Mouse (Mus musculus) kidney, embryonic 16.5 days (tissue): Measurements from ENCODE around the gene Trem2. TPM values are rescaled to one million over a fixed set of nuclear protein-coding genes. Genes with fewer than 3 reads are reported as not detected.

ENCODE experiments used
- ATAC-seq: fragments of 200-750 bp; cut with Nextera tagmentation; 2 replicates; pipeline ENCODE4 v1.8.0; 2017; ENCODE audit warnings: moderate TSS enrichment; ENCODE audit not compliant: low FRiP score, low TSS enrichment
- H3K27ac ChIP-seq: fragments of 300-500 bp; sonication (generic); 2 replicates; pipeline ENCODE4 v1.5.1; 2014; ENCODE audit warnings: low read length
- H3K27me3 ChIP-seq: fragments of 300-500 bp; sonication (generic); 2 replicates; pipeline ENCODE4 v1.6.1; 2014; ENCODE audit warnings: low read length, control low read depth, mixed read lengths; ENCODE audit not compliant: insufficient read depth
- H3K36me3 ChIP-seq: fragments of 300-500 bp; sonication (generic); 2 replicates; pipeline ENCODE4 v1.6.1; 2014; ENCODE audit warnings: low read length, control low read depth, mixed read lengths; ENCODE audit not compliant: insufficient read depth
- H3K4me1 ChIP-seq: fragments of 300-500 bp; sonication (generic); 2 replicates; pipeline ENCODE4 v1.6.1; 2014; ENCODE audit warnings: low read length, control low read depth, mixed read lengths; ENCODE audit not compliant: insufficient read depth
- H3K4me2 ChIP-seq: fragments of 300-500 bp; sonication (generic); replicated peaks from 2 replicates; pipeline ENCODE4 v1.6.1; 2014; ENCODE audit warnings: low read depth, low read length
- H3K4me3 ChIP-seq: fragments of 300-500 bp; sonication (generic); 2 replicates; pipeline ENCODE4 v1.5.1; 2014; ENCODE audit warnings: mild to moderate bottlenecking, low read length
- H3K9ac ChIP-seq: fragments of 300-500 bp; sonication (generic); replicated peaks from 2 replicates; pipeline ENCODE4 v1.6.1; 2014; ENCODE audit warnings: low read length
- H3K9me3 ChIP-seq: fragments of 300-500 bp; sonication (generic); 2 replicates; pipeline ENCODE4 v1.6.1; 2016; ENCODE audit warnings: low read length, control low read depth
- WGBS: fragments of 180-500 bp; shearing (Covaris S2); extraction: QIAGEN DNeasy Blood & Tissue Kit; methylation state at CpG from one replicate; pipeline ENCODE4 v1.1.7; 2014; 5-methylcytosine and 5-hydroxymethylcytosine counted together
- polyA plus RNA-seq: library from polyadenylated mRNA; unstranded; fragments of >200 nt; fragmentation: Nextera tagmentation; extraction: Ambion mirVana; gene quantifications from 2 replicates; pipeline ENCODE4 v1.2.1, GENCODE M21; 2015

The Trem2 gene
- polyA plus RNA-seq, 1 experiment from 2014 or later: 2.4 TPM

DNA sequence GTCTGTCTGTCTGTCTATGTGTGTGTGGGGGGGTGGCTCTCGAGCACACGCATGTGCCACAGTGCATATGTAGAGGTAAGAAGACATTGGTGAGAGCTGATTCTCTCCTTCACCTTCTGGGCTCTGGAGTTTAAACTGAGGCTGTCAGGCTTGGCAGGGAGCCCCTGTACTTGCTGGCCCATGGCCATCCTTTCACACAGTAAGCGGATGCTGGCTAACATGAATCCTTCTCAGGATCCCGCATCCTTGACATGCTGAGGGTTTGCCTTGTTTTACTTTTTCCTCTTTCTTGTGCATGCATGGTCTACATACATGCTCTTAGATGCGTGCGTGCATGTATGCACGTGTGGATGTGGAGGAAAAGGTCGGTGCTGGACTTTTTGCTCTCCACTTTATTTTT lies 16.8 kb downstream of the Trem2 start:
- no peaks in the 10 kb centered on the region for H3K36me3 ChIP-seq
- 79% methylated on average over 8 of the region's 8 CpGs for WGBS
- H3K4me2 ChIP-seq: no peak overlapping the region

DNA sequence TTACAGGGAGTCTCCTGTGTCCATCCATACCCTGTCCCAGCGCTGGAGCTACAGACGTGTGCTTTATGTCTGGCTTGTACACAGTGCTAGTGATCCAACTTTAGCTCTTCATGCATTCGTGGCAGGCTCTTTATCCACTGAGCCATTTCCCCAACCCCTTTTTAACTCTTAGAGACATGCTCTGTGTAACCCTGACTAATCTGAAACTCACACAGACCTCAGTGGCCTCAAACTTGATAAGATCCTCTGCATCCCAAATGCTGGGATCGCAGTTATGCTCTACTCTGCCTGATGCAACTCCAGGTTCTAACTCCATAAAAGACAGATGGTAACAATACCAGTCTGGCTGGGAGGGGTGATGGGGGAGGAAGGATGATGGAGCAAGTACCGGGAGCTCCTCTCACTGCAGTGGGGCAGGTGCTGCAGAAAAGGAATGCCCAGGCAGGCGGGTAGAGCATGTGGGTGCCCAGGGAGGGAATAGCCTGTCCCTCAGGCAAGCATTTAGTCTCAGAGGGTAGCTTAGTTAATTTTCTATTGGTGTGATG lies 17.3 kb downstream of the Trem2 start:
- Histone ChIP-seq H3K4me1 (no peaks in the 10 kb centered on the region), H3K4me2 (no peak overlapping the region), H3K36me3 (no peaks in the 10 kb centered on the region), H3K9me3 (no peaks in the 10 kb centered on the region), H3K4me3 (no peak overlapping the region), H3K27ac (no peak overlapping the region), H3K27me3 (no peaks in the 10 kb centered on the region), H3K9ac (no peak overlapping the region)
- ATAC-seq: no peak
- WGBS: 71% methylated on average over 6 of the region's 6 CpGs

More for the DNA sequence above, 16.8 kb downstream of the Trem2 start:
- H3K9me3 ChIP-seq: no peaks in the 10 kb centered on the region
- no peaks in the 10 kb centered on the region for H3K27me3 ChIP-seq
- H3K27ac ChIP-seq: no peak overlapping the region
- no peak overlapping the region for H3K9ac ChIP-seq
- ATAC-seq: no peak
- H3K4me3 ChIP-seq: no peak overlapping the region
- H3K4me1 ChIP-seq: no peaks in the 10 kb centered on the region

DNA sequence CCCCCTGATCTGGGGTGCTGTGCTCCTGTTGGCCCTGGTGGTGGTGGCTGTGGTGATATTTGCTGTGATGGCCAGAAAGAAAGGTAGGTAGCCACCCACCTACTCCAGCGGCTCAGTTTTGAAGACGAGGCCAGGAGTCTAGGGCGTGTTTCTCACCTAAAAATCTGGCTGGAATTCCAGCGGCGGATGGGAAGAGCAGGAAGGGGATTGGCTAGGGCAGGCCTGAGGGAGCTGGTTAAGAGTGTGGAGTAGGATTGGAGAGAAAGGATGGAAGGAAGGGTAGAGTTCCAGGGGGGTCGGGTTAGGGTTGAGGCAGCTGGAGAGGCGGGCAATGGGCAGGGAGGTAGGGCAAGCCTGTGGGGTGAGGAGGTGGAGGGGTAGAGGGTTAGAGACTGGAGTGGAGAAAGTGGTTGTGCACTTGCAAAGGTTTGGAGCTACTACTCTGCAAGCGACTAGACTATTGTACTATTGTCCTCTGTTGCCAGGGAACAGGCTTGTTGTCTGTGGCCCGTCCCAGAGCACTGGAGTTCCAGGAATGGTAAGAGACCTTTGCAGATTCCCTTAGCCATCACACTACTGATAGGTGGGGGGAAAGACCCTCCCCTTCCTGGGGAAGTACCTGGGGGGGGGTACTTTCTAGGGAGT lies 19.4 kb downstream of the Trem2 start:
- Histone ChIP-seq H3K9me3 (no peaks in the 10 kb centered on the region), H3K27ac (no peak overlapping the region), H3K36me3 (no peaks in the 10 kb centered on the region), H3K4me3 (no peak overlapping the region), H3K4me2 (no peak overlapping the region), H3K27me3 (no peaks in the 10 kb centered on the region), H3K9ac (no peak overlapping the region), H3K4me1 (no peaks in the 10 kb centered on the region)
- WGBS: 85% methylated on average over 9 of the region's 9 CpGs
- ATAC-seq: no peak

DNA sequence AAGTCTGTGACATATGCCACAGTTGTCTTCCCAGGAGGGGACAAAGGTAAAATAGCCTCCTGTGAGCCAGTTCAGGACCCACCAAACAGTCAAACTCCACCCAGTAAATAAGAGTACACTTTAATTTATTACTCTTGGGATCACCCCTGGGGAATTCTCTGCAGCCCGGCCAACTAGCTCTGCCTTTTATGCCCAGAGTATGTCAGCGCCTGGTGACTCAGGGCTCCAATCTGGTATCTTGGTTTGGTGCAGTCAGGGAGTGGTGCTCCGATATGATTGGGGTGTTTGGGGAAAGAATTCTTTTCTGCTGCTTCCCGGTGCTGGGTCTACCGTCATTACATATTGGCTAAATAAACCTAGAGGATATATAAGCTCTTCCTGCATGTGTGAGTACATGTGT lies 20.6 kb downstream of the Trem2 start:
- no peak for ATAC-seq
- H3K36me3 ChIP-seq: no peaks in the 10 kb centered on the region
- H3K9me3 ChIP-seq: no peaks in the 10 kb centered on the region
- H3K4me1 ChIP-seq: no peaks in the 10 kb centered on the region
- no peak overlapping the region for H3K9ac ChIP-seq
- H3K4me3 ChIP-seq: no peak overlapping the region
- no peak overlapping the region for H3K27ac ChIP-seq
- 78% methylated on average over 5 of the region's 5 CpGs for WGBS
- no peak overlapping the region for H3K4me2 ChIP-seq
- H3K27me3 ChIP-seq: no peaks in the 10 kb centered on the region

DNA sequence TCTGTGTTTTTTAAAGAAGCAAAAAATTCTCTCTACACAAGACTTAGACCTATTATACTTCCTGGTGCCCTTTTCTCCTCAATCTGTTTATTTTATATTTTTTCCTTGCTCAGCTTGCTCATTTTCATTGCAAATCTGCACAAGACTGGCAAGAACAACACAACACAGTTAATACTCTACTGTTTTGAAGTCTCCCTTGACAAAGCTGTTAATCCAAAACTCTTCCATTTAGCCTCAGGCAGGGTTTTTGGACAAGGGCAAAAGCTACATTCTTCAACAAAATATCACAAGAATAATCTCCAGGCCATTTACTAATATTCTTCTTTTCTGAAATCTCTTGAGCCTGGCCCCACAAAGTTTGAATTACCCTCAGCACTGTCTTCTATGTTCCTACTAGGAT lies 25.4 kb downstream of the Trem2 start:
- H3K4me1 ChIP-seq: no peaks in the 10 kb centered on the region
- no peak overlapping the region for H3K27ac ChIP-seq
- H3K27me3 ChIP-seq: no peaks in the 10 kb centered on the region
- no peak overlapping the region for H3K9ac ChIP-seq
- no peak for ATAC-seq
- no peak overlapping the region for H3K4me3 ChIP-seq
- H3K9me3 ChIP-seq: 0 out of 2 replicates have a peak, but pooled peaks cover 3% of the 10 kb centered on the region
- H3K4me2 ChIP-seq: no peak overlapping the region
- H3K36me3 ChIP-seq: no peaks in the 10 kb centered on the region

DNA sequence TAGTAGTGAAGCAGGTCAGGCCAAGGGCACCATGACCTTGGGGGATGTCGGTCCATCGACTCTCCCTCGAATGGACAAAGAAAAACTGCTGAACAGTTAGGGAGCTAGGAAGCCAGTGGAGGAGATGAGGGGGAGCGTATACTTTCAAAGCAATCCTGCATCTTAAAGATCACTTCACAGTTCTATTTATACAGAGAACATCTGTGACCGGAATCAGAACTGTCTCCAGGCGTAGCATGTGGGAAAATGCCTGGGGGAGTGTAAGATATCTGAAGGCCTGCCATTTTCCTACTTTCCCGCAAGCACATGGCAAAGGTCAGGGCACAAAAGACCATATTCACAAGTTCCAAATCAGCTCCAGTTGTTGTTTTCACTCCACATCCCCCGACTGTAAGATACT lies 26.8 kb downstream of the Trem2 start:
- Histone ChIP-seq H3K9me3 (0 out of 2 replicates have a peak, but pooled peaks cover 3% of the 10 kb centered on the region), H3K27me3 (no peaks in the 10 kb centered on the region), H3K27ac (no peak overlapping the region), H3K4me2 (no peak overlapping the region), H3K36me3 (no peaks in the 10 kb centered on the region), H3K4me1 (no peaks in the 10 kb centered on the region), H3K9ac (no peak overlapping the region), H3K4me3 (no peak overlapping the region)
- no peak for ATAC-seq
- 77% methylated on average over 8 of the region's 8 CpGs for WGBS

DNA sequence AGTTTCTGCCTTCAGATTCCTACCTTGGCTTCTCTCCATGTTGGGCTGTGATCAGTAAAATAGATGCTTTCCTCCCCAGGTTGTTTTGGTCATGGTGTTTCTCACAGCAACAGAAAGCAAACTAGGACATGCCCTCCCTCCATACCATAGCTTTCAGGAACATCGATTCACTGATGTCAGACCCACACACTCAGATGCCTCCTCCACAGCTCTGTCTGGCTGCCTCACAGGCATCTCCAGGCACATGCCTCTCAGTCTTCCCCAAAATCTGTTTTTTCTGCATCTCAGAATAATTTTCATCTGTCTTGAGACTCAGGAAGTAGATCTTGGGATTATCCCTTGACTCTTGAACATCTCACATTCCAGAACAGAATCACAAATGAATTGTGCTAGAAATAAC lies 29.9 kb downstream of the Trem2 start:
- no peak for ATAC-seq
- Histone ChIP-seq H3K9me3 (0 out of 2 replicates have a peak, but pooled peaks cover 3% of the 10 kb centered on the region), H3K36me3 (no peaks in the 10 kb centered on the region), H3K27ac (no peak overlapping the region), H3K9ac (no peak overlapping the region), H3K27me3 (no peaks in the 10 kb centered on the region), H3K4me1 (no peaks in the 10 kb centered on the region), H3K4me3 (no peak overlapping the region), H3K4me2 (no peak overlapping the region)
- WGBS: 83% methylated on average over 1 of the region's 1 CpGs

DNA sequence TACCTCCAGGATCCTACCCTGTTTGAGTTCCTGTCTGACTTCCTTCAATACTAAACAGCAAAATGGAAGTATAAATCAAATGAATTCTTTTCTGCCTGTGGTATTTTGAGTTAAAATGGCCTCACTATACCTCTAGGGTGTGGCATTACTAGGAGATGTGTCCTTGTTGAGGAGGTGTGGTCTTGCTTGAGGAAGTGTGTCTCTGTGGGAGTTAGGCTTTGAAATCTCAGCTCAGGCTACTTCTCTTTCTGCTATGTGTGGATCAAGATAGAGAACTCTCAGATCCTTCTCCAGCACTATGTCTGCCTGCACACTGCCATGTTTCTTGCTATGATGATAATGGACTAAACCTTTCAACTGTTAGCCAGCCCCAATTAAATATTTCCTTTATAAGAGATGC lies 32.8 kb downstream of the Trem2 start:
- no peak overlapping the region for H3K9ac ChIP-seq
- no peak overlapping the region for H3K27ac ChIP-seq
- H3K4me1 ChIP-seq: no peaks in the 10 kb centered on the region
- H3K4me2 ChIP-seq: no peak overlapping the region
- H3K9me3 ChIP-seq: 0 out of 2 replicates have a peak, but pooled peaks cover 3% of the 10 kb centered on the region
- no peak for ATAC-seq
- no peaks in the 10 kb centered on the region for H3K27me3 ChIP-seq
- H3K4me3 ChIP-seq: no peak overlapping the region
- H3K36me3 ChIP-seq: no peaks in the 10 kb centered on the region

DNA sequence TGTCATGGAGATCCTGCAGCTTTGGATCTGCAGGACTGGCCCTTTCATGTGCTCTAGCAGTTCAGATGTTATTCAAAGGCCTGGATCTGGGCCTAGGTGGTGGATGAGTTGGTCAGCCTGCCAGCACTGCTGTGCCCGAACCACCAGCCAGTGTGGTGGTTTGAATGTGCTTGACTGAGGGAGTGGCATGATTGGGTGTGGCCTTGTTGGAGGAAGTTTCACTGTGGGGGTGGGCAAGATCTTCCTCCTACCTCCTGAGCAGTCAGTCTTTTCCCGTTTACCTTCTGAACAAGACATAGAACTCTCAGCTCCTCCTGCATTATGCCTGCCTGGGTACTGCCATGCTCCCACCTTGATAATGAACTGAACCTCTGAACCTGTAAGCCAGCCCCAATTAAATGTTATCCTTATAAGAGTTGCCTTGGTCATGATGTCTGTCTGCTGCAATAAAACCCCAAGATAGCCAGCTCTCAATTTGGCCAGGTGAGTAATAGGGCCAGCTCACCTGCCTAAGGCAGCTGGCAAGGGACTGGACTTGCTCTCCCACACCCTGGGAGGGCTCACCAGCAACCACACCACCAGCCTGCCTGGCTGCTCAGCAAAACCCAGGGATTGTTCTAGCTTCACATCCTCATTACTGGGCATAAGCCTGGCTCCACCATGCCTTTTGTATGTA lies 39.7 kb downstream of the Trem2 start:
- H3K9ac ChIP-seq: no peak overlapping the region
- 74% methylated on average over 2 of the region's 2 CpGs for WGBS
- H3K4me2 ChIP-seq: no peak overlapping the region
- no peaks in the 10 kb centered on the region for H3K4me1 ChIP-seq
- no peak overlapping the region for H3K27ac ChIP-seq
- H3K36me3 ChIP-seq: peaks cover 45% of the 10 kb centered on the region
- no peak overlapping the region for H3K4me3 ChIP-seq
- H3K9me3 ChIP-seq: no peaks in the 10 kb centered on the region
- H3K27me3 ChIP-seq: no peaks in the 10 kb centered on the region
- no peak for ATAC-seq

DNA sequence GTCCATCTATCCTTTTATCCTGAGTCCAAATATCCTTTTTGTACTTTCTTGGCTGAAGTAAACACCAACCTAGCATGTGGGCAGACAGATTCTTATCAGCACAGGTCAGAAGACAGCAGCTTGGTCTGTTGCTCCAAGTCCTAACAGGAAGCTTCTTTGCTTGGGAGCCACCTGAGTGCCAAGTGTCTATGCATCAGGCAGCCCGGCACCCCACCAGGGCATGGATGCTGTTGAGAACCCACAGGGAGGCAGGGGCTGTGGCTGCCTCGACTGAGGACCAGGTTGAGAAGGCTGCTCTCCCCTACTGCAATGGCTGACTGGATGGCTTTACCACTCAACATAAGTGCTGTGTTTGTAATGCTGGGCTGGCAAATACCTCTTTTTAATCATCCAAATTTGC lies 42.5 kb downstream of the Trem2 start:
- Histone ChIP-seq H3K4me3 (no peak overlapping the region), H3K4me1 (no peaks in the 10 kb centered on the region), H3K9ac (no peak overlapping the region), H3K27me3 (no peaks in the 10 kb centered on the region), H3K36me3 (peaks cover 73% of the 10 kb centered on the region), H3K9me3 (no peaks in the 10 kb centered on the region), H3K4me2 (no peak overlapping the region), H3K27ac (no peak overlapping the region)
- no peak for ATAC-seq
- WGBS: 95% methylated on average over 2 of the region's 2 CpGs
